Mouse (Mus musculus) kidney, embryonic 15.5 days (tissue): ENCODE data around the gene Cyld. TPM values are rescaled to one million over a fixed set of nuclear protein-coding genes. Genes with fewer than 3 reads are reported as not detected.

Experiments used
- polyA plus RNA-seq: library from polyadenylated mRNA; unstranded; fragments of >200 nt; fragmentation: Nextera tagmentation; extraction: Ambion mirVana; gene quantifications from 2 replicates; pipeline ENCODE4 v1.2.1, GENCODE M21; 2015

Gene Cyld
- polyA plus RNA-seq, 1 experiment from 2014 or later = 13.9 TPM

Other genes starting within 250 kb of the Cyld start
- 60.0 and 68.1 TPM in 2 replicates for gene Nkd1, start 175.7 kb upstream of the Cyld start, polyA plus RNA-seq
- 1.7 and 2.3 TPM in 2 replicates for gene Snx20, start 60.9 kb upstream of the Cyld start, polyA plus RNA-seq
- 0.24 and 0.34 TPM in 2 replicates for gene Nod2, start 49.7 kb upstream of the Cyld start, polyA plus RNA-seq